Mouse (Mus musculus) ovary, postnatal 36 days (tissue): ENCODE data around the gene Klc1.

ENCODE experiments used
- DNase-seq: peaks from one replicate; pipeline ENCODE4 v3.0.0; 2022; ENCODE audit warnings: low spot score, mixed read lengths

Gene Klc1

GRCm38 (mm10) chr12:111774156-111774555, 15.5 kb downstream of the Klc1 start:
- no peak for DNase-seq

- no peak for DNase-seq
Measured at GRCm38 (mm10) chr12:111774845-111775244, 16.2 kb downstream of the Klc1 start.

- no peak for DNase-seq
Measured at GRCm38 (mm10) chr12:111777919-111778318, 19.3 kb downstream of the Klc1 start.

GRCm38 (mm10) chr12:111779544-111779943, 20.9 kb downstream of the Klc1 start:
- DNase-seq: no peak

GRCm38 (mm10) chr12:111785174-111785573, 26.5 kb downstream of the Klc1 start:
- no peak for DNase-seq

GRCm38 (mm10) chr12:111787015-111787414, 28.4 kb downstream of the Klc1 start:
- DNase-seq: no peak

- DNase-seq: no peak
Measured at GRCm38 (mm10) chr12:111790090-111790489, 31.4 kb downstream of the Klc1 start.

- no peak for DNase-seq
Measured at GRCm38 (mm10) chr12:111790631-111791030, 32.0 kb downstream of the Klc1 start.

GRCm38 (mm10) chr12:111791474-111792104, 32.9 kb downstream of the Klc1 start:
- no peak for DNase-seq

GRCm38 (mm10) chr12:111794102-111794501, 35.5 kb downstream of the Klc1 start:
- DNase-seq: peak; percentile 46

- no peak for DNase-seq
Measured at GRCm38 (mm10) chr12:111794526-111795179, 36.0 kb downstream of the Klc1 start.

- no peak for DNase-seq
Measured at GRCm38 (mm10) chr12:111795180-111795895, 36.7 kb downstream of the Klc1 start.

- no peak for DNase-seq
Measured at GRCm38 (mm10) chr12:111797251-111797650, 38.6 kb downstream of the Klc1 start.

- no peak for DNase-seq
Measured at GRCm38 (mm10) chr12:111798493-111798892, 39.8 kb downstream of the Klc1 start.

- DNase-seq: no peak
Measured at GRCm38 (mm10) chr12:111800459-111801183, 42.0 kb downstream of the Klc1 start.

GRCm38 (mm10) chr12:111803538-111803937, 44.9 kb downstream of the Klc1 start:
- no peak for DNase-seq

- no peak for DNase-seq
Measured at GRCm38 (mm10) chr12:111808775-111809174, 50.1 kb downstream of the Klc1 start.

- DNase-seq: peak; percentile 74
Measured at GRCm38 (mm10) chr12:111809762-111810161, 51.1 kb downstream of the Klc1 start.

GRCm38 (mm10) chr12:111812075-111812474, 53.4 kb downstream of the Klc1 start:
- DNase-seq: no peak

- DNase-seq: no peak
Measured at GRCm38 (mm10) chr12:111812611-111813010, 54.0 kb downstream of the Klc1 start.

- DNase-seq: peak; percentile 30
Measured at GRCm38 (mm10) chr12:111813111-111813765, 54.6 kb downstream of the Klc1 start.
